Mouse (Mus musculus) cerebellum, adult 11 months (tissue): ENCODE data around the gene Gm10639.
"Not testable (repeated sequence)": the region's sequence is repeated elsewhere in the genome, so short reads cannot be mapped to it uniquely, and the experiment has no call there.

ENCODE experiments used
- DNase-seq: peaks from one replicate; pipeline ENCODE4 v3.0.0; 2022

Gene Gm10639

GRCm38 (mm10) chr9:78289723-78290122, at the start of gene Gm10639:
Gene Gm10639, plus strand, starts transcription at chr9:78289923.
- DNase-seq: not testable (repeated sequence)

DNA sequence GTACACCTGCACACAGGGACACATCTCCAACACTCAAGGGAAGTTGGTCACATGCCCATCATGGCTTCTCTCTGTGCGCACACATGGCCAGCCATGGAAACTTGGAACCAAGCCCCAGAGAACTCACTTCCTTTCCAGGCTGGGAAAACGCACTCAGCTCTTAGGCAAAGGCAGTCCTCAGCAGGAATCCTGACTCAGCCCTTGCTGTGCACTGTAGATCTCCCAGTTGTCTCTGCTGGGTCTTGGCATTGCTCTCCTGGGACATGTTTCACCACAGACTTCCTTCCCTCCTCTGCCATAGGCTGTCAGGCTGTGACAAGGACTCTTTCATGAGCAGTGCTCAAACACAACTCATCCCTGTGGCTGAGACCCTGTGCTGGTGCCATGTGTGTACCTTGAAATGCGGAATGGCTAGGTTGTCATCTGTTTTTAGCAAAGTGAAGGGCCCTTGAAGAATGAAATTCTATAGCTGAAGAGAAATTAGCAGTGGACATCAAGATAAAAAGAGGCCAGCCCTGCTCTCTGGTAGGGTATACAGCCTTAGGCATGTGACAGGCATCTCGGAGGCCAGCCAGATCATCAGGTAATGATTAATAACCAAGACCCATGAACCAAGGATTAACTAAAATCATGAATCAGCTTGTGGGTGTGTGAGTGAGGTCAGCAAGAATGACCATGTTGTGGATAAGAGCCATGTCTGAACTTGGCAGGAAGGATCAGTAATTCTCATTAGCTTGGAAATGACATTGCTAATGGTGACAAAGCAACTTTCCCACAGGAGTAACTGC, 33.8 kb upstream of the Gm10639 start:
- DNase-seq: not testable (repeated sequence)

DNA sequence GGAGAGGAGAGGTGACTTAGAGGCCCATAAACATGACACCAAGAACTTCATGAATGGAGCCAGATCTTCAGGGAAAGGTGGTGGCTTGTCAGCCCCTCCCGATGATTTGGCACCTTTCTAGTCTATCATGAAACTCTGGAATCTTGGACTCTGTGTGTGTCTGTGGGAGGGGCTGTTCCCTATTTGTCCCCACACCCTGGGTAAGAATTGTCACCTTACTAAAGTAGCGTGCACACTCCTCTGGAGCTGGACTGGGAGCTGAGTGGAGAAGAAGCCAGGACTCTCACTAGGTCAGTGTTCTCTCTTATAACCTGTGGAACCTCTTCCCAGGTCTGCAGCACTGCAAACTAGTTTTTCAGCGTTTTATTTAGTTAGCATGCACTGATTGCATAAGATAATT, 32.8 kb upstream of the Gm10639 start, which contains the start of gene Gm3776:
Gene Gm3776, plus strand, starts transcription at position 216 of the 400 bp plus-strand sequence.
- DNase-seq: not testable (repeated sequence)

DNA sequence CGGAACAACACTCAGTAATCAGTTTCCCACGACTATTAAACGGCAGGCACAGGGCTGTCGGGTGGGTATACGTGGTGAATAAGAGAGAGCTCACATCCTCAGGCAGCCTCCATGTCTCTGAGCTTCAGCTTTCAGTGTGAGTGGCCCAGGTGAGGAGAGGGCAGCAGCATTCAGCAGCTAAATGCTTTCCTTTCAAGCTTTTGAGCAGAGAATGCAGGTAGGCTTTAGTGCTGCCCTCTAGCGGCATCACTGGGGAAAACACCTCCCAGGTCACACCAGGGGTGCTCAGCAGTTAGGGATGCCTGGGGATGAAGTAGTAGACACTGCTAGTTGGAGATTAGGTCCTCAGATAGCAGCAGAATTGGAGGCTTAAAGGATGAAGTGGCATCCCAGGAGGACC, 30.0 kb upstream of the Gm10639 start:
- DNase-seq: peak; percentile 9

- DNase-seq: not testable (repeated sequence)
These were observed 18.8 kb upstream of the Gm10639 start for GRCm38 (mm10) chr9:78270945-78271344.

- not testable (repeated sequence) for DNase-seq
These were observed 7.6 kb upstream of the Gm10639 start for GRCm38 (mm10) chr9:78282002-78282711.

DNA sequence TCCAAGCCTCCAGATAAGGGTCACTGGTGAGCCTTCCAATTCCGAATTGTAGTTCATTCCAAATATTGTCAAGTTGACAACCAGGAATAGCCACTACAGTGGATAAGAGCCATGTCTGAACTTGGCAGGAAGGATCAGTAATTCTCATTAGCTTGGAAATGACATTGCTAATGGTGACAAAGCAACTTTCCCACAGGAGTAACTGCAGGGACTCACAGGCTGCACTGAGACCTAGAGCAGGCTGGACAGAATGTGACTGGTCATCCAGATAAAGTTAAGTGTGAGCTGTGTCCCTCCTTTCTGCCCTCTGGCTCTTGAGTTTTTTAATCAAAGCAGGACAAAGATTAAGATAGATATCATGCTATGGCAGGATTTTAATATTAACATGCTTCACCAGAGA, 660 bp upstream of the Gm10639 start:
- not testable (repeated sequence) for DNase-seq

DNA sequence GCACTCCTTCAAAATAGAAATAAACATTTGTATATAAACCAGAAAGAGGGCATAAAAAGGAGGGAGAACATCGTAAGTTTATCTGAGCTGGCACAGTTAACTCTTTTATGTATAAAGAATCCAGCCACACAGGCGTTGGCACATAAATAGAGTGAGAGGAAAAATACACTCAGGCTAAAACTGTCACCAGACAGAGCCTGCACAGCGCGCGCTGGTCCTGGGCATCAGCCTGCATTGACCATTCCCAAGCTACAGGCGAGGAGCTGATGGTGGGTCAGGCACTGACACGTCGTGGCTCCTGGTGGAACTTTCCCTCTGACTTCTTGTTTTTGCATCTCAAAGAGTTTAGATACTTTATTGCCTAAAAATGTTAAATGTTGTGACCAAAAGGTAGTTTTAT, 2.7 kb downstream of the Gm10639 start:
- DNase-seq: not testable (repeated sequence)

- DNase-seq: not testable (repeated sequence)
These were observed 4.0 kb downstream of the Gm10639 start for GRCm38 (mm10) chr9:78293683-78294082.

GRCm38 (mm10) chr9:78294781-78295180, 5.1 kb downstream of the Gm10639 start:
- not testable (repeated sequence) for DNase-seq

GRCm38 (mm10) chr9:78296089-78296488, 6.4 kb downstream of the Gm10639 start:
- DNase-seq: peak; percentile 9

GRCm38 (mm10) chr9:78298232-78298631, 8.5 kb downstream of the Gm10639 start:
- no peak for DNase-seq

- not testable (repeated sequence) for DNase-seq
These were observed 9.4 kb downstream of the Gm10639 start for GRCm38 (mm10) chr9:78299143-78299542.

DNA sequence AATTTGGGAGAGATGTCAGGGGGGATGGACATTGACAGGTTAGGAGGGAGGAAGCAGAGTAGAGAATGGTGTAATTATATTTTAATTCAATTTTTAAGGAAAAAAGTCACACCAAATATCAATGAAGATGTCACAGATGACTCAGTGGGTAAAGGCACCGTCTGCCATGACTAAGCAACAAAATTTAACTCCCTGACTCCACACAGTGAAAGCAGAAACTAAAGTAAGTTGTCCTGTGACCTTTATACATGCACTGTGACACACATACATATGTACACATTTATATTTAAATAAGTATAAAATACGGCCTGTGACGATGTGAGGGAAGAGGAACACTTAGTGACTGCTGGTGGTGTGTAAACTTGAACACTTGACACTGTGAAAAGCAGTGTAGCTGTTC, 18.4 kb downstream of the Gm10639 start:
- not testable (repeated sequence) for DNase-seq

GRCm38 (mm10) chr9:78314696-78315095, 25.0 kb downstream of the Gm10639 start, which contains the start of gene Omt2a:
Gene Omt2a, minus strand, starts transcription at chr9:78314796.
- no peak for DNase-seq

DNA sequence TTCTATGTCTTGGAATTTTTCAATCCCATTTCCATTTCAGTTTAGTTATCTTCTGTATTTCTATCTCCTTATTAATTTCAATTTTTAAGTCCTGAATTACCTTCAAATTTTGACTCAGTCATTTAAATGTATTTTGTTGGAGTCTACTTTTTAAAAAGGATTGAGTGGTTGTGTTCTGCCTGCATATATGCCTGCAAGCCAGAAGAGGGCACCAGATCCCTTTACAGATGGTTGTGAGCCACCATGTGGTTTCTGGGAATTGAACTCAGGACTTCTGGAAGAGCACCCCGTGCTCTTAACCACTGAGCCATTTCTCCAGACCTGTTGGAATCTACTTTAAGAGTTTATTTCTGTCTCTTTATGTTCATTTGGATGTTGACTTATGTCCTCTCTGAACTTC, 29.8 kb downstream of the Gm10639 start:
- DNase-seq: no peak

- DNase-seq: not testable (repeated sequence)
These were observed 37.6 kb downstream of the Gm10639 start, which contains the start of gene Omt2b for GRCm38 (mm10) chr9:78327289-78327688. Gene Omt2b, plus strand, starts transcription at chr9:78327589.

DNA sequence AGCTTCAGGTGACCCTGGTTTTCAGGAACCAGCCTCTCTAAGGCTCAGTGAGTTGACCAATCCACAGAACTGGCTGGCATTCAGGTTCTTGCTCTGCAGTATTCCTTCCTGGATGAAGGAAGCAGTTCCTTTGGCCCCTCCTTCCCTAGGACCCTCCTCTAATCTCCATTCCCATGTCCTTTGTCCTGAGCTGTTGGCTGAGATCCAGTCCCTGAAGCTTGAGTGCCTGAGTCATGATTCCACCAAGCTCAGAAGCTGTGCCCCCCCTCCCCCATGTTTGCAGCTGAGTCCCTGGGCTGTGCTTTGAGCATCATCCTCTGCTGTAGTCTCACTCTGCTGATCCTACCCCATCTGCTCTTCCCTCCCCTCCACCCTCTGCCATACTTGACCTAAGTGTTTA, 47.3 kb downstream of the Gm10639 start:
- not testable (repeated sequence) for DNase-seq

- DNase-seq: peak; percentile 5
These were observed 50.6 kb downstream of the Gm10639 start for GRCm38 (mm10) chr9:78340324-78340723.

- DNase-seq: not testable (repeated sequence)
These were observed 52.8 kb downstream of the Gm10639 start for GRCm38 (mm10) chr9:78342494-78342893.

DNA sequence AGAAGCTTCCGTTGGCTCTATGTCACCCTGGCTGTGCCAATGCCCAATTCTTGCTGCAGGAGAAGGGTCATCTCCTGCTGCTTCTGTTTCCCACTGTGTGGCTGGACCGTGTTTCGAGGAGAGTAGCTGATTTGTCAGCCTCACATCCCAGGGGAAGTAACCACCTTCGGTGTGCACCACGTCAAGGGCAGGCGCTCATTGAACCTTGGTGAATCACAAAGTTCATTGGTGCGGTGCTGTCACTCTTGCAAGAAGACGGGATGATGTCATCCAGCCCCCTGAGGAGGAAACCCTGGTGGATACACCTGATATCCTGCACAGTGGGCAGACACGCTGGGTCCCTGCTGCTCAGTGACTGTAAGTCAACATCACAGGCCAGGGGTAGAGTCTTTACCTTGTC, 53.3 kb downstream of the Gm10639 start:
- DNase-seq: not testable (repeated sequence)

DNA sequence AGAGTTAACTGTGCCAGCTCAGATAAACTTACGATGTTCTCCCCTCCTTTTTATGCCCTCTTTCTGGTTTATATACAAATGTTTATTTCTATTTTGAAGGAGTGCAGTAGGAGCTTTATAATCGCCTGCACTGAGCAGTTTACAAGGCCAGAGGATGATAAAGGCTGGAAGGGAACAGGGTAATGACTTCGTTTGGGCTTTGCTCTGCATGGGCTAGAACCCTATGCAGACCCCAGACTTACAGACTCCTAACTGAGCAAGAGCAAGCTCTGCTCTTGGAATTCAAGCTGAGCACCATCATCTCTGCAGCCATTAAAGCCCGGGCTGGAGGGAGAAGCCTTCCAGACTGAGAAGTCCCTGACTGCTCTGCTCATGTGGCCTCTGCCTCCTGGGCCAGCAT, 55.5 kb downstream of the Gm10639 start:
- not testable (repeated sequence) for DNase-seq

DNA sequence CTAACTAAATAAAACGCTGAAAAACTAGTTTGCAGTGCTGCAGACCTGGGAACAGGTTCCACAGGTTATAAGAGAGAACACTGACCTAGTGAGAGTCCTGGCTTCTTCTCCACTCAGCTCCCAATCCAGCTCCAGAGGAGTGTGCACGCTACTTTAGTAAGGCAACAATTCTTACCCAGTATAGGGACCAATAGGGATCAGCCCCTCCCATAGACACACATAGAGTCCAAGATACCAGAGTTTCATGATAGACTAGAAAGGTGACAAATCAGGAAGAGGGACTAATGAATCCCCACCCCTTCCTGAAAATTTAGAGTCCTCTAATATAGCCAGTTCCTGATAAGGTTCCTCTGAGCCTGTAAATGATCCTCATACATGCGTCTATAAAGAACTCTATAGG, 57.3 kb downstream of the Gm10639 start:
- DNase-seq: no peak
